Mouse (Mus musculus): ENCODE measurements around the gene Hes7. TPM values are rescaled to one million over a fixed set of nuclear protein-coding genes. Genes with fewer than 3 reads are reported as not detected.

Hes7 gene
- polyA plus RNA-seq, 1 experiment from 2014 or later = 0.64 TPM

DNA sequence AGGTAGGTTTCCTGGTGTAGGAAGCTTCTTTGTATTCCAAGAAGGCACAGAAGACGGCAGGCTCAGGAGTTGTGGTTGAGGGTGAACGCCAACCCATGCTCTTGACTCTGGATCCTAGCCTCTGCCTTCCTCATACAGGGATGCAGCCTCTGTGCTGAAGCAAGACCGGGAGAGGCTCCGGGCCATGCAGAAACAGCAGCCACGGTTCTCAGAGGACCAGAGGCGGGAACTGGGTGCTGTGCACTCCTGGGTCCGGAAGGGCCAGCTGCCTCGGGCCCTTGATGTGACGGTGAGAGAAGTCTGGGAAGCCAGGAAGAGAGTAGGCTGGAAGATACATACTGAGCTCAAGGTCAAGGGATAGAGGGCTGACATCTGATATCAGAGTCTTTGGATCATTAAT lies 12.0 kb upstream of the Hes7 start:
- H3K36me3 ChIP-seq (ENCODE audit: control insufficient read depth, insufficient read depth, low read length) = peaks cover 33% of the 10 kb centered on the region
- H3K9ac ChIP-seq (ENCODE audit: low read depth, low read length) = no peak overlapping the region
- WGBS (ENCODE audit: insufficient replicate concordance) = 88% methylated on average over 9 of the region's 9 CpGs
- H3K4me2 ChIP-seq = no peak overlapping the region
- H3K9me3 ChIP-seq (replicated peaks; ENCODE audit: control insufficient read depth, low read length) = no peaks in the 10 kb centered on the region
- no peak overlapping the region for H3K27ac ChIP-seq (ENCODE audit: low read depth, low read length)
- ATAC-seq (replicated peaks; ENCODE audit: insufficient number of reproducible peaks, low FRiP score, low TSS enrichment) = no peak
- 0 out of 2 replicates have a peak, but pooled peaks cover 2% of the 10 kb centered on the region for H3K27me3 ChIP-seq (ENCODE audit: control insufficient read depth, insufficient read depth, low read length)
- H3K4me3 ChIP-seq (ENCODE audit: low read depth, low read length) = no peak overlapping the region
- peaks cover 11% of the 10 kb centered on the region for H3K4me1 ChIP-seq (ENCODE audit: control insufficient read depth, insufficient read depth, low read length)

DNA sequence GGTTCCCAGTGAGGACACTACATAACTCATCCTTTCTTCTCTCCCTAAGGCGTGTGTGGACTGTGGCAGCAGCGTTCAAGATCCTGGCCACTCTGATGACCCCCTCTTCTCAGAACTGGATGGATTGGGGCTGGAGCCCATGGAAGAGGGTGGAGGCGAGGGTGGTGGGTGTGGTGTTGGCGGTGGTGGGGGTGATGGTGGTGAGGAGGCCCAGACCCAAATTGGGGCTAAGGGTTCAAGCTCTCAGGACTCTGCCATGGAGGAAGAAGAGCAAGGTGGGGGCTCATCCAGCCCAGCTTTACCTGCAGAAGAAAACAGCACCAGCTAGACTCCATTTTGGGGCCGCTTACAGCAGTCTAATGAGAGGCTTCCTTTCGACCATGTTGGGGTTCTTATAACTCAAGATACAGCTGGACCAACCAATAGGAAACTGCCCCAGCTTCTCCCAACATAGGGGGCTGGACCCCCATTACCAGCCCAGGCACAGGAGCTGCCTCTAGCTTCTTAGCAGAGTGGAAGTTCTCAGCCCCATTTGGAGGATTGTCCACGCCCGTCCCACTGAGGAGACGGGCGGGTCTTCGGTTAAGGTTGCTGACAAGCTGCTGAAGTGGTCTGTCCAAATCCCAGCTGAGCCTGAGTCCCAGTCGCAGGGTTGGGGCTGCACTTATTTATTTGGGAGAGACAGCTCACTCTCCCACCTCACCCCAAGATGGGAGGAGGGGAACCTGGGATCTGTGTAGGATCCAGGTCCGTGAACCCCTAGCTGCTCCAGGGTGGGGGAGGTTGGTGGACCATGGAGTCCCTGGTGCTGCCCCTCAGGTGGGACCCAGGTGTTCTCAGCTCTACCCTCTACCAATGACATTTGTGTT lies 10.9 kb upstream of the Hes7 start:
- Histone ChIP-seq H3K9me3 (replicated peaks; ENCODE audit: control insufficient read depth, low read length) (no peaks in the 10 kb centered on the region), H3K36me3 (ENCODE audit: control insufficient read depth, insufficient read depth, low read length) (peaks cover 23% of the 10 kb centered on the region), H3K27me3 (ENCODE audit: control insufficient read depth, insufficient read depth, low read length) (0 out of 2 replicates have a peak, but pooled peaks cover 2% of the 10 kb centered on the region), H3K4me1 (ENCODE audit: control insufficient read depth, insufficient read depth, low read length) (peaks cover 11% of the 10 kb centered on the region), H3K9ac (ENCODE audit: low read depth, low read length) (no peak overlapping the region), H3K4me3 (ENCODE audit: low read depth, low read length) (no peak overlapping the region), H3K27ac (ENCODE audit: low read depth, low read length) (no peak overlapping the region), H3K4me2 (no peak overlapping the region)
- ATAC-seq (replicated peaks; ENCODE audit: insufficient number of reproducible peaks, low FRiP score, low TSS enrichment) = no peak
- 78% methylated on average over 13 of the region's 13 CpGs for WGBS (ENCODE audit: insufficient replicate concordance)

DNA sequence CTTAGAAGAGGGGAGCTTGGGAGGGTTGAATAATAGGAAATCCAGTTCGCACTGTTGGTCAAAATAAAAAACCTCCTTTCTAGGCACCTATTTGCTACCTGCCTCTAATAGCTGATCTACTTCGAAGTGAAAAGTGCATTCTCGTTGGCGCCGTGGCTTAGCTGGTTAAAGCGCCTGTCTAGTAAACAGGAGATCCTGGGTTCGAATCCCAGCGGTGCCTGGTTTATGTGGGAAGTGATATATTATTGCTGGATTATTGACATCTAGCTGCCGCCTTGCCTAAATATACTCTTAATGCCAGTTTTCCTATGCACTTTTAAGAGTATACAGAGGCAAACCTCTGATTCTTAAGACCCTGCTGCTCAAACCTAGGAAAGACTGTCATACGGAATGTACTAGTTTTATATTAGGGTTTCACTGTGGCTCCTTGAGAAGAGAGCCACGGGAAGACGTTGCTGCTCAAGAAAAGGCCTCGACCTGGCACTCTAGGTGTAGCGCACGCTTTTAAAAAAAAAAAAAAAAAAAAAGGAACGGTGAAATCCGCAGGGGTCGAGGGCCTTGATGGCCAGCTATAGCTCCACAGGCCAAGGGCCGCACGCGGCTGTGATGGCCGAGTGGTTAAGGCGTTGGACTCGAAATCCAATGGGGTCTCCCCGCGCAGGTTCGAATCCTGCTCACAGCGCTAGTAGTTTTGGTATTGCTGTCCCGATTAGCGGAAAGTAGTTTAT lies 9.7 kb upstream of the Hes7 start:
- peak; percentile 71 for ATAC-seq (replicated peaks; ENCODE audit: insufficient number of reproducible peaks, low FRiP score, low TSS enrichment)
- Histone ChIP-seq H3K9me3 (replicated peaks; ENCODE audit: control insufficient read depth, low read length) (no peaks in the 10 kb centered on the region), H3K4me2 (peak overlapping the region; percentile 72), H3K9ac (ENCODE audit: low read depth, low read length) (peak overlapping the region; percentile 75), H3K27ac (ENCODE audit: low read depth, low read length) (peak overlapping the region; percentile 74), H3K4me3 (ENCODE audit: low read depth, low read length) (peak overlapping the region; percentile 54), H3K27me3 (ENCODE audit: control insufficient read depth, insufficient read depth, low read length) (0 out of 2 replicates have a peak, but pooled peaks cover 2% of the 10 kb centered on the region), H3K36me3 (ENCODE audit: control insufficient read depth, insufficient read depth, low read length) (peaks cover 18% of the 10 kb centered on the region), H3K4me1 (ENCODE audit: control insufficient read depth, insufficient read depth, low read length) (peaks cover 11% of the 10 kb centered on the region)
- WGBS (ENCODE audit: insufficient replicate concordance) = under 1% methylated on average over 30 of the region's 30 CpGs

DNA sequence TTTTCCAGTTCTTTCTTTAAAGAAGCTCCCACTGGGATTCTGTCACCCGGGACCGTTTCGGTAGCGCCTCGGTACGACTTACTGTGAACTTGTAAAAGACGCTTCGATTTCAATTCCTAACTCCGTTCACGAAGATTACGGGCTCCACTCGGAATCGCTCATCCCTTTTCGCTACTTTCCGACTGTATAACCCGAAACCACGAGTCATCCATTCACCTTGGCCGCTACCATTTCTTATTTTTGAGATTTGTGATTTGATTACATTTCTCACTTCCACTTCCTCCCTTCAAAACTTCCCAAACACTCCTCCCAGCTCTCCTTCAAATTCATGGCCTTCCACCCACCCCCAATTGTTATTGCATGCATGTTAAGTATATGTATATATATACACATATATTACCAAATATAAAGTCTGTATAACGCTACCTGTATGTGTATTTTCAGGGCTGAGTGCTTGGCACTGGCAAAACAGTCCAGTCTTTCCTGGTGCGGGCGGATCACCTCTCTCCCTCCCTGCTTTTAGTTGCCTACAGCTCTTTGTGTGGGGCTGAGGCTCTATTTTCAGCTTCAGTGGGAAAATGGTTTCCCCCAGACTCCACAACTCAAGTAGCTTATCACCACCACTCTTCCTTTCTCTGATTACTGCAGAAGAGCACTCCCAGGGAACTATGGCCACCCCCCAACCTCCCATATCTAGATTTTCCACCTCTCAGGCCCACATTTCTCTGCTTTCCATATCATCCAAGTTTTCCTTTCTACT lies 9.0 kb upstream of the Hes7 start:
- Histone ChIP-seq H3K4me1 (ENCODE audit: control insufficient read depth, insufficient read depth, low read length) (peaks cover 11% of the 10 kb centered on the region), H3K4me3 (ENCODE audit: low read depth, low read length) (peak overlapping the region; percentile 54), H3K9me3 (replicated peaks; ENCODE audit: control insufficient read depth, low read length) (no peaks in the 10 kb centered on the region), H3K36me3 (ENCODE audit: control insufficient read depth, insufficient read depth, low read length) (peaks cover 11% of the 10 kb centered on the region), H3K9ac (ENCODE audit: low read depth, low read length) (peak overlapping the region; percentile 75), H3K4me2 (peak overlapping the region; percentile 72), H3K27me3 (ENCODE audit: control insufficient read depth, insufficient read depth, low read length) (0 out of 2 replicates have a peak, but pooled peaks cover 2% of the 10 kb centered on the region), H3K27ac (ENCODE audit: low read depth, low read length) (peak overlapping the region; percentile 74)
- 3% methylated on average over 21 of the region's 21 CpGs for WGBS (ENCODE audit: insufficient replicate concordance)
- no peak for ATAC-seq (replicated peaks; ENCODE audit: insufficient number of reproducible peaks, low FRiP score, low TSS enrichment)

DNA sequence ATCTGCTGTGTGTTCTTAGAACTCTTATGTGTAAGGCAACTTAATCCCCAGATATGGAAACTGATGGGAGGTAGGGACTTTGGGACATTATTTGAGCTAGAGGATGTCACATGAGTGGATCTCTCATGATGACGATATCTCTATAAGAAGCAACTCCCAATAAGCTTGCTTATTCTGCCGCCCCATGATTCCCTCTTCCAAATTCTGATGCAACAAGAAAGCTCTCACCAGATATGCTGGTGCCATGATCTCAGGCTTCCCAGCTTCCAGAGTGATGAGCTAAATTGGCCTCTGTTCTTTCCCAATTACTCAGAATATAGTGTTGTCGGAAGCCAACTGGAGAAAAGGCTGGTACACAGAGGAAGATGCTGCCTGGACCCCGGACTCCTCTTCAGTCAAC lies 8.3 kb upstream of the Hes7 start:
- H3K9ac ChIP-seq (ENCODE audit: low read depth, low read length) = peak overlapping the region; percentile 75; the same call in 1 of the 2 replicates
- 49% methylated on average over 4 of the region's 4 CpGs for WGBS (ENCODE audit: insufficient replicate concordance)
- H3K27ac ChIP-seq (ENCODE audit: low read depth, low read length) = peak overlapping the region; percentile 74; the same call in 1 of the 2 replicates
- peaks cover 11% of the 10 kb centered on the region for H3K4me1 ChIP-seq (ENCODE audit: control insufficient read depth, insufficient read depth, low read length)
- H3K4me3 ChIP-seq (ENCODE audit: low read depth, low read length) = peak overlapping the region; percentile 10; the same call in 1 of the 2 replicates
- peaks cover 9% of the 10 kb centered on the region for H3K36me3 ChIP-seq (ENCODE audit: control insufficient read depth, insufficient read depth, low read length)
- H3K27me3 ChIP-seq (ENCODE audit: control insufficient read depth, insufficient read depth, low read length) = 0 out of 2 replicates have a peak, but pooled peaks cover 2% of the 10 kb centered on the region
- no peak for ATAC-seq (replicated peaks; ENCODE audit: insufficient number of reproducible peaks, low FRiP score, low TSS enrichment)
- no peaks in the 10 kb centered on the region for H3K9me3 ChIP-seq (replicated peaks; ENCODE audit: control insufficient read depth, low read length)
- H3K4me2 ChIP-seq = peak overlapping the region; percentile 72

DNA sequence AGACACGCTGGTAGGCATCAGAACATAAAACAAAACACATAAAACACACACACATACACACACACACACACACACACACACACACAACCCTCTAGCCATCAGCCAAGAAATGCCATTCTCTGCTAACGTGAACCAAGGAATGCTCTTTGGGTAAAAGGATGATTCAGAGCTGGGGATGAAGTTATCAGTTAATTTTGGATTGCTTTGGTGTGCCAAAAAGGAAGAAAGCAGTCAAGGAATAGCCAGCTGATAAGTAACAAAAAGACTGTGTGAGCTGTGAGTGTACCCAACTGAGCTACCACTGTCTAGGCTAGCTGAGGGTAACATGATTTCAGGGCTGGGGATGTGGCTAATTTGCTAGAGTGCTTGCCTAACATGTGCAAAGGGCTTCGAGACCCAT lies 6.2 kb upstream of the Hes7 start:
- Histone ChIP-seq H3K36me3 (ENCODE audit: control insufficient read depth, insufficient read depth, low read length) (no peaks in the 10 kb centered on the region; the same call in none of the 2 replicates), H3K9ac (ENCODE audit: low read depth, low read length) (no peak overlapping the region), H3K27ac (ENCODE audit: low read depth, low read length) (no peak overlapping the region), H3K4me2 (no peak overlapping the region), H3K4me1 (ENCODE audit: control insufficient read depth, insufficient read depth, low read length) (peaks cover 15% of the 10 kb centered on the region), H3K4me3 (ENCODE audit: low read depth, low read length) (no peak overlapping the region), H3K9me3 (replicated peaks; ENCODE audit: control insufficient read depth, low read length) (no peaks in the 10 kb centered on the region), H3K27me3 (ENCODE audit: control insufficient read depth, insufficient read depth, low read length) (0 out of 2 replicates have a peak, but pooled peaks cover 2% of the 10 kb centered on the region)
- WGBS (ENCODE audit: insufficient replicate concordance) = 65% methylated on average over 3 of the region's 3 CpGs
- no peak for ATAC-seq (replicated peaks; ENCODE audit: insufficient number of reproducible peaks, low FRiP score, low TSS enrichment)

DNA sequence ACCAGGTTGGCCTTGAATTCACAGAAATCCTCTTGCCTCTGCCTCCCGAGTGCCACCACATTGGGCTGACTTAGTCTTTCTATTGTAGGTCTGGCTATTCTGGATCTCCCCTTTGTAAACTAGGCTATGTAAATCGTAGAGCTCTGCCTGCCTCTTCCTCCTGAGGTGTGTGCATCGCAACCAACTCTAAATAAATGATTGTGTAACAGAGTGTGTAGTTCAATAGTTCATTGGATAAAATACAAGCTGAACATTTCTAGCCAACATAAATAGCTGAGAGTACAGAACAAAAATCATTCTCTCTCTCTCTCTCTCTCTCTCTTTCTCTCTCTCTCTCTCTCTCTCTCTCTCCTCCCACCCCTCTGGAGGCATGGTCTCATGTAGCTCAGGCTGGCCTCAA lies 5.6 kb upstream of the Hes7 start:
- H3K27ac ChIP-seq (ENCODE audit: low read depth, low read length) = no peak overlapping the region
- no peak overlapping the region for H3K4me2 ChIP-seq
- 0 out of 2 replicates have a peak, but pooled peaks cover 2% of the 10 kb centered on the region for H3K27me3 ChIP-seq (ENCODE audit: control insufficient read depth, insufficient read depth, low read length)
- H3K4me3 ChIP-seq (ENCODE audit: low read depth, low read length) = no peak overlapping the region
- WGBS (ENCODE audit: insufficient replicate concordance) = 68% methylated on average over 3 of the region's 3 CpGs
- no peaks in the 10 kb centered on the region for H3K9me3 ChIP-seq (replicated peaks; ENCODE audit: control insufficient read depth, low read length)
- H3K4me1 ChIP-seq (ENCODE audit: control insufficient read depth, insufficient read depth, low read length) = peaks cover 20% of the 10 kb centered on the region
- H3K36me3 ChIP-seq (ENCODE audit: control insufficient read depth, insufficient read depth, low read length) = no peaks in the 10 kb centered on the region
- no peak overlapping the region for H3K9ac ChIP-seq (ENCODE audit: low read depth, low read length)
- no peak for ATAC-seq (replicated peaks; ENCODE audit: insufficient number of reproducible peaks, low FRiP score, low TSS enrichment)

DNA sequence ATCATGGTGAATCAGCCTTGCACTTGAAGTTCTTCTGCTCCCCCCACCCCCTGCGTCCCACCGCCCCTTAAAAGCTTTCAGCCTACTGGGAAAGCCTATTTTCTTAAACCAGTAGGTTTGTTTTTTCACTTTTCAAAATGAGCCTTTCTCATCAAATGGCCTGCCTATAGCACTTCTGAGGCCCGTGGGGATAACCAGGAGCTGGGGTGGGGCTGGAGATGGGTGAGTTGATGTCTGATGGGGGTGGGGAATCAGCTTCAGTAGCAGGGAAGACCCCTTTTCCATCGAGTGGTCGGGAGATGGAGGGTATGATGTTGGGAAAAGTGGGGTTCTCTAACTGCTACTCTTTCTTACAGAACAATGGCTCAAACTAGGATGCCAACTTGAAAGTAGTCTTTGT lies 3.4 kb upstream of the Hes7 start:
- H3K36me3 ChIP-seq (ENCODE audit: control insufficient read depth, insufficient read depth, low read length) = no peaks in the 10 kb centered on the region
- no peaks in the 10 kb centered on the region for H3K9me3 ChIP-seq (replicated peaks; ENCODE audit: control insufficient read depth, low read length)
- 0 out of 2 replicates have a peak, but pooled peaks cover 2% of the 10 kb centered on the region for H3K27me3 ChIP-seq (ENCODE audit: control insufficient read depth, insufficient read depth, low read length)
- WGBS (ENCODE audit: insufficient replicate concordance) = 51% methylated on average over 5 of the region's 5 CpGs
- H3K9ac ChIP-seq (ENCODE audit: low read depth, low read length) = no peak overlapping the region
- peak overlapping the region; percentile 0; the same call in 1 of the 2 replicates for H3K4me3 ChIP-seq (ENCODE audit: low read depth, low read length)
- no peak overlapping the region for H3K27ac ChIP-seq (ENCODE audit: low read depth, low read length)
- H3K4me1 ChIP-seq (ENCODE audit: control insufficient read depth, insufficient read depth, low read length) = peaks cover 27% of the 10 kb centered on the region
- peak overlapping the region; percentile 94 for H3K4me2 ChIP-seq
- ATAC-seq (replicated peaks; ENCODE audit: insufficient number of reproducible peaks, low FRiP score, low TSS enrichment) = no peak
